Mouse (Mus musculus) liver, embryonic 15.5 days (tissue): ENCODE results near the gene Mafk. TPM values are rescaled to one million over a fixed set of nuclear protein-coding genes. Genes with fewer than 3 reads are reported as not detected.
A peak's percentile ranks its signal among the peaks of the same experiment; 100 is the strongest.
"Not testable (repeated sequence)": the region's sequence is repeated elsewhere in the genome, so short reads cannot be mapped to it uniquely, and the experiment has no call there.

Experiments used
- ATAC-seq: fragments of 200-750 bp; cut with Nextera tagmentation; 2 replicates; pipeline ENCODE4 v1.8.0; 2017; ENCODE audit warnings: moderate number of reproducible peaks, mild to moderate bottlenecking, moderate library complexity; ENCODE audit not compliant: insufficient read depth
- H3K27ac ChIP-seq: fragments of 300-500 bp; sonication (generic); replicated peaks from 2 replicates; pipeline ENCODE4 v1.5.1; 2015; ENCODE audit warnings: mild to moderate bottlenecking, inconsistent platforms
- H3K27me3 ChIP-seq: fragments of 300-500 bp; sonication (generic); 2 replicates; pipeline ENCODE4 v1.6.1; 2015; ENCODE audit warnings: mild to moderate bottlenecking, inconsistent platforms
- H3K36me3 ChIP-seq: fragments of 300-500 bp; sonication (generic); replicated peaks from 2 replicates; pipeline ENCODE4 v1.6.1; 2015; ENCODE audit warnings: moderate library complexity, mild to moderate bottlenecking, inconsistent platforms
- H3K4me1 ChIP-seq: fragments of 300-500 bp; sonication (generic); replicated peaks from 2 replicates; pipeline ENCODE4 v1.6.1; 2015; ENCODE audit warnings: inconsistent platforms
- H3K4me2 ChIP-seq: fragments of 300-500 bp; sonication (generic); 2 replicates; pipeline ENCODE4 v1.6.1; 2015; ENCODE audit warnings: moderate library complexity, mild to moderate bottlenecking, inconsistent platforms
- H3K4me3 ChIP-seq: fragments of 300-500 bp; sonication (generic); replicated peaks from 2 replicates; pipeline ENCODE4 v1.5.1; 2015; ENCODE audit warnings: mild to moderate bottlenecking, inconsistent platforms
- H3K9ac ChIP-seq: fragments of 300-500 bp; sonication (generic); 2 replicates; pipeline ENCODE4 v1.6.1; 2015; ENCODE audit warnings: moderate library complexity, mild to moderate bottlenecking, inconsistent platforms
- H3K9me3 ChIP-seq: fragments of 300-500 bp; sonication (generic); replicated peaks from 2 replicates; pipeline ENCODE4 v1.6.1; 2016; ENCODE audit warnings: inconsistent platforms
- WGBS: fragments of 180-500 bp; shearing (Covaris S2); methylation state at CpG from one replicate; pipeline ENCODE4 v1.1.7; 2015; ENCODE audit warnings: mixed read lengths; ENCODE audit not compliant: insufficient replicate concordance; 5-methylcytosine and 5-hydroxymethylcytosine counted together
- polyA plus RNA-seq: library from polyadenylated mRNA; unstranded; fragments of >200 nt; fragmentation: Nextera tagmentation; extraction: Ambion mirVana; gene quantifications from 2 replicates; pipeline ENCODE4 v1.2.1, GENCODE M21; 2015

Gene Mafk
- 44.5 and 50.0 TPM in 2 replicates for polyA plus RNA-seq

DNA sequence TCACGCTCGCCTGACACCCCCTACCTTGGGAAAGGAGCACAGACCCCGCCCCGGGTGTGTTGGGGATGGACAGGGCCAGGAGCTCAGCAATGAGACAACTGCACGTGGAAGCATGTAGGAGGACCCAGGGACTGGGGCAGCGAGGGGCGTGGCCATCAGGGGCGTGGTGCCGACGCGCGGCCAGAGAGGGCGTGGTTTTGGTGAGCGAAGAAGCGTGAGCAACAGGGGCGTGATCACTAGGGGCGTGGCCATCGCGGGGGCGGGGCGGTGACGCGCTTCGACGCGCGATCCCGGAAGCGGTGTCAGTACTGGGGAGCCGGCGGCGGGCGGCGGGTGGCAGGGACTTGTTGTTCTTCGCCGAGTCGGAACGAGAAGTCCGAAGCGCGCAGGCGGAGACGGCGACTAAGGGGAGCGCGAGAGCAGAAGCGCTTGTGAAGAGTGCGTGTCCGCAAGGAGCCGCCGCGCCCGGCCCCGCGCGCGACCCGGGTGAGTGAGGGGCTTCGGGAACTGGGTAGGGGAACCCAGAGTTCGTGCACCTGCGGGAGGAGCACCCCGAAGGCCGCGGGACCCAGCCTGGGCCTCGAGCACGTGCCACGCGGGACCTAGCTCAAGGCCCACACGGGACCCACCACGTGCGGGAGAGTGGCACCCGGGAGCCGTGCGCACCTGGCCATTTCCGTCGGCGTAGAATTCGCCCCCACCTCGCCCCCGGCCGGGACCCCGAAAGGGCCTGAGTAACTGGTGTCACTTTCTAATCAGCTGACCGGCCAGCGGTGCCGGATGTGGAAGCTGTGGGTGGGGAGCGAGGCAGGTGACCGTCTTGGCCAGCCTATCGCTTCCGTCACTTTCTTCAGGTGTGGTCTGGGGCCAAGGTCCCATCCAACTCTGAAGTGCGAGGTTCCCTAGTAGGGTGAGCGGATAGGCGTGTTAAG, at the start of gene Mafk:
Gene Mafk (plus strand): TSS at position 287 of the 932 bp plus-strand sequence.
- Histone ChIP-seq H3K4me1 (peaks cover 60% of the 10 kb centered on the region), H3K27me3 (no peaks in the 10 kb centered on the region), H3K4me3 (peak within 1 kb of the TSS; percentile 99), H3K9me3 (no peaks in the 10 kb centered on the region), H3K36me3 (peaks cover 25% of the 10 kb centered on the region), H3K27ac (peak within 1 kb of the TSS; percentile 97), H3K4me2 (peak within 1 kb of the TSS; percentile 76), H3K9ac (peak within 1 kb of the TSS; percentile 98)
- under 1% methylated on average over 92 of the region's 92 CpGs for WGBS
- ATAC-seq = peak; percentile 82

DNA sequence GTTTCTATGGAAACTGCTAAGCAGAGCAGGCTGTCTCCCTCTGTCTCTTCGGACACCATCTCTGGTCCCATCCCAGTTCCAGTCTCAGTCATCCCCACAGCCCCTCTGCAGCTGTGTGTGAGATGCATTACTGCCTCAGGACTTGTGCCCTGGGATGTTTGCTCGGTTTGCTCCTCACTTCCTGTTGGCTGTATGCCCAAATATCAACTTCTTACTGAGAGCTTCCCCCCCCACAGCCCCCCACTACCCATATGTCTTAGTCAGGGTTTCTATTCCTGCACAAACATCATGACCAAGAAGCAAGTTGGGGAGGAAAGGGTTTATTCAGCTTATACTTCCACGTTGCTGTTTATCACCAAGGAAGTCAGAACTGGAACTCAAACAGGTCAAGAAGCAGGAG, 48.7 kb upstream of the Mafk start:
- not testable (repeated sequence) for ATAC-seq, H3K4me2 ChIP-seq, H3K4me3 ChIP-seq, H3K27me3 ChIP-seq, H3K36me3 ChIP-seq, H3K9ac ChIP-seq, H3K9me3 ChIP-seq
- Histone ChIP-seq H3K4me1 (peaks cover 54% of the 10 kb centered on the region), H3K27ac (peak overlapping the region; percentile 15; the same call in 1 of the 2 replicates)
- WGBS = 27% methylated on average over 3 of the region's 3 CpGs

DNA sequence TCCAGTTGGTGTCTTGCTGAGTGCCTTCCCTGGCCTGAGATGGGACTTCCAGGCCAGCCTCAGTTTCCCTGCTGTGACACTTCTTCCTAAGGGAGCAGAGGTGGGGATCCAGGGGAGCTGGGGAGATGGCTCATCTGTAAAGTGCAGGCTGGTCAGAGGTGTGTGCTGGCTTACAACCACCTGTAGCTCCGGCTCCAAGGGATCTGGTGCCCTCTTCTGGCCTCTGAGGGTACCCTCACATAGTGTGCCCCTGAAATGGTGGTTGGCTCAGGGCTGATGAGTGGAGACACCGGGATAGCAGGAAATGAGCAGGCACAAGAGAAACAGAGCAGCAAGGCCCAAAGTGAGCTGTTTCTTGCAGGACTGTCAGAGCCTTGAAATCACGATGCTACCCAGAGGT, 45.5 kb upstream of the Mafk start:
- H3K9ac ChIP-seq = no peak overlapping the region
- H3K27me3 ChIP-seq = no peaks in the 10 kb centered on the region
- H3K27ac ChIP-seq = no peak overlapping the region
- no peak overlapping the region for H3K4me3 ChIP-seq
- peaks cover 26% of the 10 kb centered on the region for H3K4me1 ChIP-seq
- 5% methylated on average over 3 of the region's 3 CpGs for WGBS
- H3K9me3 ChIP-seq = no peaks in the 10 kb centered on the region
- ATAC-seq = peak; percentile 65; the same call in 1 of the 2 replicates
- peaks cover 9% of the 10 kb centered on the region; the same call in 1 of the 2 replicates for H3K36me3 ChIP-seq
- H3K4me2 ChIP-seq = no peak overlapping the region

DNA sequence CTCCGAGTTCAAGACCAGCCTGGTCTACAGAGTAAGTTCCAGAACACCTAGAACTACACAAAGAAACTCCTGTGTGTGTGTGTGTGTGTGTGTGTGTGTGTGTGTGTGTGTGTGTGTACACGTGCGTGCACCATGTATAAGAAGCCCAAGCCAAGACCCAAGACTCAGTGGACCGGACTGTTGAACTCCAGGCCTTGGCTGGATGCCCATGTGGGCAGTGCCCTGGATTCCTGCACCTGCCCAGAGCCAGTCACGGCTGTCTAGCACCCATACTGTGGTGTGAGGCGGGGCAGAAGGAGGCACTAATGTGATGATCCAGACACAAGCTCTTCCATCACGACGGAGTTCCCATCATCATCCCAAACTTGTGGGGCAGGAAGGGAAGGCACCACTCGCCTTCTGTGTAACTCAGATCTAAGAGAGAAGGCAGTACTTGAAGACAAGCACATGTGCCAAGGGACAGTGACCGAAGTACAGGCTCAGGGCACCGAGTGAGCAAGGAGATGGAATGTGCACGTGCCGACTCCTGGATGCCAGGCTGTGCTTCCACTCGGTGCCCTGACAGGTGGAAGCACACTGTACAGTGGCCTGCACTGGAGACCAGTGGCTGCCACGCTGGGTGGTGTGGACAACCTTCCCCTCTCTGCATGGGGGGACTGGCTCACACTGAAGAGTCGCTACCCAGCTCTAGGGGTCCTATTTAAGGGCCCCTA, 41.7 kb upstream of the Mafk start:
- Histone ChIP-seq H3K9me3 (no peaks in the 10 kb centered on the region), H3K4me1 (peaks cover 10% of the 10 kb centered on the region), H3K4me2 (no peak overlapping the region), H3K27me3 (no peaks in the 10 kb centered on the region), H3K36me3 (peaks cover 33% of the 10 kb centered on the region), H3K4me3 (no peak overlapping the region), H3K27ac (no peak overlapping the region), H3K9ac (no peak overlapping the region)
- ATAC-seq = no peak
- WGBS = 73% methylated on average over 16 of the region's 16 CpGs

DNA sequence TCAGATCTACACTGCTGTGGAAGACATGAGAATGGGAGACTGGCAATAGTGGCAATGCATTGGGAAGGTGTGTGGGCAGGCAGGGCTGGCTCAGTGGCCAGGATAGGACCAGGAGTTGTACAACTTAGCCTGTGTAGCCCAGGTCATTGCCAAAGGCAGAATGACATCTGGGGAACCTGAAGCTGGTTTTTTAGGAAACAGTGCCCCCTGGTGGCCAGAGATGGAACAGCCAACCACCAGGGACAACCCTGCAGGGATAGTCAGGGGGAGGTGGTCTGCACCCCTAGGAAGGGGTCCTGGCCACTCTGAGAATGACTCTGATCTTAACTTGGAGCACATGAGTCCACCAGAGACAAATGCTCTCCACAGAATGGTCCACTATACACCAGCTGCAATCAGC, 40.8 kb upstream of the Mafk start:
- no peaks in the 10 kb centered on the region for H3K27me3 ChIP-seq
- no peak overlapping the region for H3K9ac ChIP-seq
- ATAC-seq = 0 out of 2 replicates have a peak, but pooled peaks have one; percentile 9
- no peak overlapping the region for H3K27ac ChIP-seq
- H3K4me1 ChIP-seq = peaks cover 6% of the 10 kb centered on the region
- no peak overlapping the region for H3K4me3 ChIP-seq
- no peak overlapping the region for H3K4me2 ChIP-seq
- no peaks in the 10 kb centered on the region for H3K9me3 ChIP-seq
- H3K36me3 ChIP-seq = peaks cover 43% of the 10 kb centered on the region

DNA sequence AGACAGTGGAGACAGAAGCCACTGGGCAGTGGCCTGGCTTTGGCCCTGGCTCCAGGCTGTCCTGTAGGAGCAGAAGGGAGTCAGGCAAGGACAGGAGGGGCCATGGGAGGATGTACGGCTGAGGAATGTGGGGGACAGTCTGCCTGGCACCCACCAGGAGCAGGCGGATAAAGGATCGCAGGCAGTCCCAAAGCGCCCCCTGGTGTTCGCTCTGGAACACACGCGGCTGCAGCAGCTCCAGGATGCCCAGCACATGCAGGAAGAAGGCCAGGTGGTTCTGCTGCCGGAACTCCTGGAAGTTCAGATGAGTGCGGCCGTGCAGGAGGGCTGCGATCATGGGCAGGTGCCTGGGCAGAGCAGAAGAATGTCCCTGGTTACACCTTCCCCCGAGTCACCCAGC, 36.6 kb upstream of the Mafk start:
- H3K4me3 ChIP-seq = no peak overlapping the region
- H3K9ac ChIP-seq = no peak overlapping the region
- 33% methylated on average over 12 of the region's 12 CpGs for WGBS
- H3K4me1 ChIP-seq = peaks cover 11% of the 10 kb centered on the region; the same call in 1 of the 2 replicates
- H3K27ac ChIP-seq = no peak overlapping the region
- H3K9me3 ChIP-seq = no peaks in the 10 kb centered on the region
- ATAC-seq = no peak
- H3K4me2 ChIP-seq = no peak overlapping the region
- H3K27me3 ChIP-seq = no peaks in the 10 kb centered on the region
- H3K36me3 ChIP-seq = peaks cover 84% of the 10 kb centered on the region

DNA sequence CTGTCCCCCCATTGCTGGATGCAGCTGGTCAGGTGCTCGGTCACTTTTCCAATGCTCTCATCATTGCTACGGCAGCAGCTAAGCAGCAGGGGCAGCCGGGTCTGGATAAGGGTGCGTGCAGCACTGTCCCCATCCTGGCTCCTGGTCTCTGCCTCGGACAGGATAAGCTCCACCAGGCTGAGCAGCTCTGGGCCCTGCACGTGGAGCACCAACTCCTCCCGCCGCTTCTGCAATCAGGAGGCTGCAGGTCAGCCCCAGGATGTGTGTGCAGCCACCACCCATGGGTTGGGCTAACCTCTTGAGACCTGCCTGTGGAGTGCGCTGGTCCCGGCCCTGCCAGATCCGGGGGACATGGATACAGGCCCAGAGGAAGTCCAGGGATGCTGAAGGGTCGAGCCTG, 35.2 kb upstream of the Mafk start:
- 0 out of 2 replicates have a peak, but pooled peaks cover 7% of the 10 kb centered on the region for H3K4me1 ChIP-seq
- no peak overlapping the region for H3K4me3 ChIP-seq
- H3K36me3 ChIP-seq = peaks cover 86% of the 10 kb centered on the region
- no peaks in the 10 kb centered on the region for H3K9me3 ChIP-seq
- H3K27me3 ChIP-seq = no peaks in the 10 kb centered on the region
- H3K9ac ChIP-seq = no peak overlapping the region
- 66% methylated on average over 12 of the region's 12 CpGs for WGBS
- no peak overlapping the region for H3K27ac ChIP-seq
- ATAC-seq = peak; percentile 47
- no peak overlapping the region for H3K4me2 ChIP-seq

DNA sequence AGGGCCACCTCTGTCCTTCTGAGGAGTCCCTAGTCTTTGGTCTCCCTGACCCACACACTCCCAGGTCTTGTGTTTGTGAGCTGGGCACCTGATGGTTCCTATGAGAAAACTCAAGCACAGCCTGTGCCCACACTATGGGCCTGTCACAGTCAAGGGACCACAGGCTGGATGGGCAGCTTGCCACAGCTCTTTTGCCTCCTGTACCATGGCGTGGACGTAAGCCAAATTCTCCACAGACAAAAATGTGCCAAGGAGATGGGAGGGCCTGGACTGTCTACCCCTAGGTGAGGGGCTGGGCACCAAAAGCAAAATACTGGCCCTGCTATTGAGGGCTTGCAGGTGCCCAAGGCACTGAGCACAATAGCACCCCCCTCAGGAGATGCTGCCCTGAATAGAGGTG, 34.7 kb upstream of the Mafk start:
- H3K4me1 ChIP-seq = 0 out of 2 replicates have a peak, but pooled peaks cover 7% of the 10 kb centered on the region
- H3K9ac ChIP-seq = no peak overlapping the region
- H3K27ac ChIP-seq = 0 out of 2 replicates have a peak overlapping the region, but pooled peaks have one; percentile 7
- peaks cover 86% of the 10 kb centered on the region for H3K36me3 ChIP-seq
- WGBS = 89% methylated on average over 2 of the region's 2 CpGs
- no peaks in the 10 kb centered on the region for H3K9me3 ChIP-seq
- H3K27me3 ChIP-seq = no peaks in the 10 kb centered on the region
- H3K4me2 ChIP-seq = no peak overlapping the region
- ATAC-seq = no peak
- H3K4me3 ChIP-seq = no peak overlapping the region

DNA sequence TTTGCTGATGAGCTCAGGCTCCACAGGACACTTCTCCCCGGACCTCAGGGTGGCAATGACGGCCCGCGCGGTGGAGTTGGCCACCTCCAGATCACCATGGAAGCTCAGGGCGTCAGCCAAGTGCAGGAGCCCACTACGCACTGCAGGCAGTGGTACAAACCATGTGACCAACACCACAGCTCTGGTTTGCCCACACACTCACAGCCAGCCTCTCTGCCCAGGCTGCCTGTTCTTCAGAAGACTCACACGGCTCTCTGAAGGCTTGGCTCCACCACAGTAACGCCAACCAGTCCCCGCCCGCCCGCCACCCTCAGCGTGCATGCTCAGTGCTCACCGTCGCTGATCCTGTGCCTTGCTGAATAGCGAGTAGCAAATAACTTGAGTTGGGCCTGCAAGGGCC, 33.2 kb upstream of the Mafk start:
- no peak overlapping the region for H3K4me3 ChIP-seq
- no peak overlapping the region for H3K4me2 ChIP-seq
- H3K27me3 ChIP-seq = no peaks in the 10 kb centered on the region
- peaks cover 93% of the 10 kb centered on the region for H3K36me3 ChIP-seq
- no peaks in the 10 kb centered on the region for H3K9me3 ChIP-seq
- H3K9ac ChIP-seq = no peak overlapping the region
- 83% methylated on average over 16 of the region's 16 CpGs for WGBS
- no peak overlapping the region for H3K27ac ChIP-seq
- H3K4me1 ChIP-seq = 0 out of 2 replicates have a peak, but pooled peaks cover 7% of the 10 kb centered on the region
- no peak for ATAC-seq

DNA sequence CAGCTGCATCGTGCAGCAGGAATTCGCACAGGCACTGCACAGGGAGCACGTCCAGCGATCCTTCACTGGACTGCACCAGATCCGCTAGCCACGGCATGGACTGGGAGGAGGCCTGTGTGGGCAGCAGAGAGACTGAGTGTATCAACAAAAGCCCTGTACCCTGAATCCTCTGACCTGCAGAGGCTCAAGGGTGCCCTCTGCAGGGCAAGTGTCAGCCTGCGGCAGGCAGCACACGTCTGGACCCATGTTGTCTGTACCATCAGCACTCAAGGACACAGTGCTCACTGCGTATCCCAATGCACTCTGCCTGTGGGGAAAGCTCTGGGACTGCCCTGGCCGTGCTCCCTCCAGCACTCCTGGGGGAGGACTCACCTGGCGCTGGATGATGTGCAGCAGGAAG, 27.0 kb upstream of the Mafk start:
- H3K4me1 ChIP-seq = no peaks in the 10 kb centered on the region
- no peak overlapping the region for H3K9ac ChIP-seq
- peaks cover 97% of the 10 kb centered on the region for H3K36me3 ChIP-seq
- H3K9me3 ChIP-seq = no peaks in the 10 kb centered on the region
- H3K27ac ChIP-seq = no peak overlapping the region
- no peak overlapping the region for H3K4me3 ChIP-seq
- 66% methylated on average over 11 of the region's 11 CpGs for WGBS
- no peak for ATAC-seq
- no peaks in the 10 kb centered on the region for H3K27me3 ChIP-seq
- no peak overlapping the region for H3K4me2 ChIP-seq

DNA sequence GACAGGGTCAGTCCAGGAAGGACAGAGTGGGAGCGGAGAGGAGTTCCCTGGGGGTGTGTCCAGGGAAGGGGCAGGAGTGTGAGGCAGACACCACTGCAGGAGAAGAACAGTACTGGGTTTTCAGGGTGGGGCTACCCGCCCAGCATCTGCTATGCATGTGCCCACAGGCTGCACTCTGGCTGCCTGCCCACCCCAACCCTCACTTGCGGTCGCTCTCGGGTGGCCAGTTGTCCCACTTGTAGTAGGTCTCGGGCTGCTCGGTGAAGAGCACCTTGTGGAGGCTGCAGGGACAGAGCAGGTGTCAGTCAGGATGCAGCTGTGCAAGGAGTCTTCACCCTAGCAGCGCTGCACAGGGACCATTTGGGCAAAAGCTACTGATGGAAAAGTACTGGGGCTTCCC, 23.1 kb upstream of the Mafk start:
- Histone ChIP-seq H3K27ac (no peak overlapping the region), H3K27me3 (no peaks in the 10 kb centered on the region), H3K36me3 (peaks cover 97% of the 10 kb centered on the region), H3K4me2 (no peak overlapping the region), H3K9me3 (no peaks in the 10 kb centered on the region), H3K4me3 (no peak overlapping the region), H3K4me1 (no peaks in the 10 kb centered on the region), H3K9ac (no peak overlapping the region)
- WGBS = 82% methylated on average over 8 of the region's 8 CpGs
- no peak for ATAC-seq
